In the genomic region with DNA sequence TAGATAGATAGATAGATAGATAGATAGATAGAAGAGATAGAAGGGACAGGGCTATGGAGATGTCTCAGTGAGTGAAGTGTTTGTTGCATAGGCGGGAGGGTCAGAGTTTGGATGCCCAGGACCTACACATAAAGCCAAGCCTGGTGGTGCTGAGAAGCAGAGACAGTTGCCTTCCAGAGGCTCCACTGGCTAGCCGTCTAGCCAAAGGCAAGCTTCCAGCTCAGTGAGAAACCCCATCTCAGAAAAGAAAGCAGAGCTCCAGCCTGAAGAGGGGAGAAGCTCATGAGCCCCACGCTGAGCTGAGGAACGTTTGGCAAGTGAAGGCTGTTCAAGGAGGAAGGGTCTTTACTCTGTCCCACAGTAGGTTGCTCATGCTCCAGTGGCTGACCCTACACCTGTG, we compare ENCODE assay signal across 15 mouse cellular contexts. TPM values are rescaled to one million over a fixed set of nuclear protein-coding genes. Genes with fewer than 3 reads are reported as not detected.
DNase-seq lines count a peak whose midpoint lies in the region; TF ChIP-seq lines count a peak whose summit lies in the region.
"Had no signal": no experiment of that assay in that cellular context is flagged by ENCODE, and none has a peak within 500 bp of the region (broad histone marks: within the 10 kb centered on the region; RNA-seq: fewer than 3 reads in every experiment).

No protein-coding gene starts in this region.

- intact Hi-C loops in gastrocnemius, adult 2 months (cut with DNase I): no loop called here
- intact Hi-C loops in left cerebral cortex, postnatal 4 days (cut with DNase I): no loop called here
- intact Hi-C loops in left cerebral cortex, postnatal 10 days (cut with DNase I): no loop called here

- peak; percentile 40 for DNase-seq in gastrocnemius, adult 2 months
- no peak for DNase-seq in gastrocnemius, postnatal 4 days (ENCODE audit: low spot score in 2 of 2)
- DNase-seq in left cerebral cortex, postnatal 4 days: peak; percentile 50
- no peak for DNase-seq in left cerebral cortex, postnatal 10 days (ENCODE audit: extremely low spot score in 1 of 2, low spot score in 2 of 2)
- DNase-seq: adrenal gland, adult 2 months; adrenal gland, adult 8-10 months; adrenal gland, postnatal 10 days; adrenal gland, postnatal 14 days; adrenal gland, postnatal 25 days; adrenal gland, postnatal 36 days; B cell, adult 2 months; cerebellum, adult 11 months; cerebellum, adult 11-12 months; cerebellum, adult 18-20 months had no signal

- no peak overlapping the region for H3K4me3 ChIP-seq in gastrocnemius, adult 2 months

- no peak for TF ChIP-seq CTCF in gastrocnemius, adult 2 months (IDR thresholded peaks at IDR 0.05)

- no peak overlapping the region for H3K27ac ChIP-seq in gastrocnemius, adult 2 months

RNA-seq across cellular contexts. Expression of a gene that starts 3.2 kb away (rescaled TPM):
- total RNA-seq in gastrocnemius, adult 2 months (2021): 1 to 10 TPM; 4.6 to 4.7 TPM
- total RNA-seq in gastrocnemius, postnatal 4 days (2021): 10 to 100 TPM; 10.4 to 12.5 TPM
- total RNA-seq in left cerebral cortex, postnatal 4 days (2021): 10 to 100 TPM; 12.0 TPM
- 10 to 100 TPM; 15.2 to 18.1 TPM for total RNA-seq in left cerebral cortex, postnatal 10 days (2021)

RNA-seq across cellular contexts. Expression of a gene that starts 44.0 kb away (rescaled TPM):
- 10 to 100 TPM in 1 of 2 experiments, 1 to 10 TPM in 1; 10.0 to 11.1 TPM for total RNA-seq in gastrocnemius, adult 2 months (2021)
- total RNA-seq in gastrocnemius, postnatal 4 days (2021): 1 to 10 TPM; 9.6 to 9.9 TPM
- 1 to 10 TPM; 1.5 to 1.8 TPM for total RNA-seq in left cerebral cortex, postnatal 4 days (2021)
- 1 to 10 TPM; 1.8 to 2.4 TPM for total RNA-seq in left cerebral cortex, postnatal 10 days (2021)
- total RNA-seq: ES-E14 had no signal

RNA-seq across cellular contexts. Expression of a gene that starts 55.9 kb away (rescaled TPM):
- 10 to 100 TPM; 10.5 to 12.8 TPM for total RNA-seq in gastrocnemius, adult 2 months (2021)
- total RNA-seq in gastrocnemius, postnatal 4 days (2021): 10 to 100 TPM; 36.6 to 39.1 TPM
- total RNA-seq in left cerebral cortex, postnatal 4 days (2021): 100 to 1,000 TPM in 1 of 2 experiments, 10 to 100 TPM in 1; 99.3 to 102 TPM
- 10 to 100 TPM; 83.3 to 89.1 TPM for total RNA-seq in left cerebral cortex, postnatal 10 days (2021)

Comparison
In these comparisons a context has a peak if more than half of its experiments do, and no peak if none do; other contexts are left out.
1. DNase-seq: peak in gastrocnemius, adult 2 months (single experiment) and left cerebral cortex, postnatal 4 days (single experiment); none in gastrocnemius, postnatal 4 days (0 of 2) and left cerebral cortex, postnatal 10 days (0 of 2).